Mouse (Mus musculus) heart, adult 2 months (tissue): Measurements from ENCODE around the gene Sspn.

ENCODE experiments used
- CTCF ChIP-seq: fragments of 200-600 bp; IDR thresholded peaks from 2 replicates; pipeline ENCODE4 v1.8.1; 2022; ENCODE audit warnings: antibody characterized with exemption, mild to moderate bottlenecking, moderate library complexity
- EP300 ChIP-seq: fragments of 200-500 bp; IDR thresholded peaks from 2 replicates; pipeline ENCODE4 v1.6.1; 2011; ENCODE audit warnings: low read depth, low read length, control low read depth; ENCODE audit not compliant: insufficient read depth
- POLR2A ChIP-seq: fragments of 200-500 bp; IDR thresholded peaks from 2 replicates; pipeline ENCODE4 v1.6.1; 2011; ENCODE audit warnings: mild to moderate bottlenecking, low read depth, low read length, control low read depth; ENCODE audit not compliant: insufficient read depth

- TF ChIP-seq EP300 (no peak), POLR2A (no peak), CTCF (no peak)
These were observed 27.3 kb upstream of the Sspn start for GRCm38 (mm10) chr6:145904169-145904568.
